Mouse (Mus musculus) midbrain, embryonic 13.5 days (tissue): Measurements from ENCODE around the gene Gm266. TPM values are rescaled to one million over a fixed set of nuclear protein-coding genes. Genes with fewer than 3 reads are reported as not detected.

Experiments used
- ATAC-seq: fragments of 200-750 bp; cut with Nextera tagmentation; 2 replicates; pipeline ENCODE4 v1.8.0; 2017; ENCODE audit warnings: mild to moderate bottlenecking, moderate TSS enrichment, moderate library complexity
- H3K27ac ChIP-seq: fragments of 300-500 bp; sonication (generic); 2 replicates; pipeline ENCODE4 v1.5.1; 2015; ENCODE audit warnings: inconsistent platforms, mild to moderate bottlenecking, moderate library complexity
- H3K27me3 ChIP-seq: fragments of 300-500 bp; sonication (generic); 2 replicates; pipeline ENCODE4 v1.6.1; 2015; ENCODE audit warnings: mild to moderate bottlenecking, inconsistent platforms
- H3K36me3 ChIP-seq: fragments of 300-500 bp; sonication (generic); 2 replicates; pipeline ENCODE4 v1.6.1; 2015; ENCODE audit warnings: mild to moderate bottlenecking, inconsistent platforms
- H3K4me1 ChIP-seq: fragments of 300-500 bp; sonication (generic); replicated peaks from 2 replicates; pipeline ENCODE4 v1.6.1; 2015; ENCODE audit warnings: inconsistent platforms
- H3K4me2 ChIP-seq: fragments of 300-500 bp; sonication (generic); replicated peaks from 2 replicates; pipeline ENCODE4 v1.6.1; 2015; ENCODE audit warnings: moderate library complexity, mild to moderate bottlenecking, inconsistent platforms
- H3K4me3 ChIP-seq: fragments of 300-500 bp; sonication (generic); replicated peaks from 2 replicates; pipeline ENCODE4 v1.5.1; 2015; ENCODE audit warnings: mild to moderate bottlenecking, inconsistent platforms
- H3K9ac ChIP-seq: fragments of 300-500 bp; sonication (generic); replicated peaks from 2 replicates; pipeline ENCODE4 v1.6.1; 2015; ENCODE audit warnings: mild to moderate bottlenecking, inconsistent platforms
- H3K9me3 ChIP-seq: fragments of 300-500 bp; sonication (generic); 2 replicates; pipeline ENCODE4 v1.6.1; 2016; ENCODE audit warnings: mild to moderate bottlenecking, inconsistent platforms
- WGBS: fragments of 180-500 bp; shearing (Covaris S2); methylation state at CpG from one replicate; pipeline ENCODE4 v1.1.7; 2015; 5-methylcytosine and 5-hydroxymethylcytosine counted together
- polyA plus RNA-seq: library from polyadenylated mRNA; unstranded; fragments of >200 nt; fragmentation: Nextera tagmentation; extraction: Ambion mirVana; gene quantifications from 2 replicates; pipeline ENCODE4 v1.2.1, GENCODE M21; 2015

Gene Gm266
- 0.81 and 0.98 TPM in 2 replicates for polyA plus RNA-seq

GRCm38 (mm10) chr12:111485652-111486306 is at the start of gene Gm266:
Gene Gm266, minus strand, starts transcription at chr12:111485823.
- H3K27ac ChIP-seq = no peak within 1 kb of the TSS
- WGBS = under 1% methylated on average over 44 of the region's 58 CpGs
- no peaks in the 10 kb centered on the region for H3K9me3 ChIP-seq
- H3K4me1 ChIP-seq = peaks cover 27% of the 10 kb centered on the region
- peaks cover 69% of the 10 kb centered on the region for H3K27me3 ChIP-seq
- H3K4me2 ChIP-seq = peak within 1 kb of the TSS; percentile 57
- H3K4me3 ChIP-seq = peak within 1 kb of the TSS; percentile 37
- peak within 1 kb of the TSS; percentile 30 for H3K9ac ChIP-seq
- ATAC-seq = peak; percentile 79
- H3K36me3 ChIP-seq = no peaks in the 10 kb centered on the region

DNA sequence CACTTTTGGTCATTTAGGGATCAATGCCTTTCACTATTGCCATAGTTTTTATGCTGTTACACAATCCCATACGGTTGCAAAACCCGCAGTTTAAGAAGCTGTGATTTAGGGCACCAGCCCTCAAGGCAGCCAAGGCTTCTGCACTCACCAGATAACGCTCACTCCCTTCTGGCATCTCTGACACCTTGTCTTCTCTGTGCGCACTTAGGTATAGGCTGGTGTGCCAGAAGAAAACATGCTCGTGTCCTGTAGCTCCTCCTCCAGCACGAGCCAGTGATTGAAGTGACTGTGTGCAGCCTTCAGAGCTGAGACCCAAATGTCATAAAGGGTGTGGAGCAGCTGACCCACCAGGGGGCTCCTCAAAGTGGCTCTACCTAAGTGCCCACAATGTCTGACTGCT is 49.7 kb upstream of the Gm266 start:
- 70% methylated on average over 6 of the region's 6 CpGs for WGBS
- no peaks in the 10 kb centered on the region for H3K9me3 ChIP-seq
- ATAC-seq = no peak

GRCm38 (mm10) chr12:111533096-111533794 is 47.6 kb upstream of the Gm266 start:
- 70% methylated on average over 11 of the region's 11 CpGs for WGBS
- Histone ChIP-seq H3K9ac (no peak overlapping the region), H3K27ac (no peak overlapping the region), H3K27me3 (no peaks in the 10 kb centered on the region), H3K9me3 (no peaks in the 10 kb centered on the region), H3K4me1 (peaks cover 11% of the 10 kb centered on the region), H3K4me2 (no peak overlapping the region), H3K4me3 (no peak overlapping the region), H3K36me3 (no peaks in the 10 kb centered on the region)
- no peak for ATAC-seq

More for the DNA sequence above, 49.7 kb upstream of the Gm266 start:
- Histone ChIP-seq H3K27ac (no peak overlapping the region), H3K4me3 (no peak overlapping the region), H3K36me3 (peaks cover 10% of the 10 kb centered on the region), H3K9ac (no peak overlapping the region), H3K4me2 (no peak overlapping the region), H3K27me3 (no peaks in the 10 kb centered on the region), H3K4me1 (peaks cover 24% of the 10 kb centered on the region)

GRCm38 (mm10) chr12:111529192-111529591 is 43.6 kb upstream of the Gm266 start:
- 15% methylated on average over 8 of the region's 8 CpGs for WGBS
- no peaks in the 10 kb centered on the region for H3K27me3 ChIP-seq

GRCm38 (mm10) chr12:111527643-111528281 is 42.1 kb upstream of the Gm266 start:
- Histone ChIP-seq H3K4me3 (no peak overlapping the region), H3K4me2 (no peak overlapping the region), H3K9me3 (no peaks in the 10 kb centered on the region), H3K27me3 (no peaks in the 10 kb centered on the region), H3K27ac (no peak overlapping the region), H3K4me1 (no peaks in the 10 kb centered on the region), H3K36me3 (no peaks in the 10 kb centered on the region), H3K9ac (no peak overlapping the region)
- ATAC-seq = no peak
- 64% methylated on average over 8 of the region's 8 CpGs for WGBS

More at GRCm38 (mm10) chr12:111529192-111529591, 43.6 kb upstream of the Gm266 start:
- ATAC-seq = no peak
- Histone ChIP-seq H3K4me1 (no peaks in the 10 kb centered on the region), H3K9ac (no peak overlapping the region), H3K27ac (no peak overlapping the region), H3K4me2 (no peak overlapping the region), H3K9me3 (no peaks in the 10 kb centered on the region), H3K36me3 (no peaks in the 10 kb centered on the region), H3K4me3 (no peak overlapping the region)

DNA sequence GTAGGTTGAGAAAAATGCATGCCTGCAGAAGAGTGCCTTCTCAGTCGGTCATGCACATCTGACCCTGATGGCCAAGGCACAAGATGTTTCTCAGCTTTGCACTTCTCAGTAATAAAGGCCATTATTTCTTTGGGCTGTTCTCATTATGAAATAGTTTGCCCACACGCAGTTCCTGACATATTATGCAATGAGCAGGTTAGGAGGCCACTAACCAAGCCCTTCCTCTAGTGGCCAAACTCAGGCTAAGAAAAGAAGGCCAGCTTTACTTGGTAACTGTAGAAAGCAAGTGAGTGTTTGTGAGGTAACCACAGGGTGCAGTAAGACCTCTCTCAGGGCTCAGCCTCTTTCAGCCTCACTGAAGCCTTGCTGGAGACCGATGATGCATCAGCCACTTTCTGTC is 39.3 kb upstream of the Gm266 start:
- ATAC-seq = no peak
- Histone ChIP-seq H3K27me3 (no peaks in the 10 kb centered on the region), H3K4me1 (no peaks in the 10 kb centered on the region), H3K27ac (no peak overlapping the region), H3K9ac (no peak overlapping the region), H3K36me3 (no peaks in the 10 kb centered on the region), H3K4me3 (no peak overlapping the region), H3K9me3 (peaks cover 6% of the 10 kb centered on the region), H3K4me2 (no peak overlapping the region)
- 95% methylated on average over 3 of the region's 3 CpGs for WGBS

- Histone ChIP-seq H3K27me3 (no peaks in the 10 kb centered on the region), H3K27ac (no peak overlapping the region), H3K9ac (no peak overlapping the region), H3K9me3 (peaks cover 6% of the 10 kb centered on the region), H3K4me2 (no peak overlapping the region), H3K4me3 (no peak overlapping the region), H3K4me1 (no peaks in the 10 kb centered on the region), H3K36me3 (no peaks in the 10 kb centered on the region)
- no peak for ATAC-seq
- 74% methylated on average over 1 of the region's 1 CpGs for WGBS
Measured at GRCm38 (mm10) chr12:111524469-111524868, 38.8 kb upstream of the Gm266 start.

DNA sequence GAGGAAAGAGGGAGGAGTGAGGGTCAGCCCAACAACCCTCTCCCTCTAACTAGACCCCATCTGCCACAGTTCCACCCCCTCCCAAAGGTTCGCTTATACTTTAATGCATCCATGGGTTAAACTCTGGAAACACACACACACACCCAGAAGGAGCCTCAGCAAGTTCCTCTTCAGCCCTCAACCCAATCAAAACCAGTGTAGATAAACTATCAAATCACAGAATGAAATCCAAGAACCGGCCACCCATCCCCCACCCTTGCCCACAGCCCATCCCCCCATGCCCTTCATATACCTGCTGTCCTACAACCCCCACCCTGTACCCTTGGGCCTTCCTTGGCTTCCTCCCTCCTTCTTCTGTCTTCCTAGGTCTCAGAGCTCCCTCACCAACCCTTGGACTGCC is 35.4 kb upstream of the Gm266 start:
- peaks cover 6% of the 10 kb centered on the region for H3K9me3 ChIP-seq
- ATAC-seq = no peak
- WGBS = 100% methylated on average over 2 of the region's 2 CpGs

DNA sequence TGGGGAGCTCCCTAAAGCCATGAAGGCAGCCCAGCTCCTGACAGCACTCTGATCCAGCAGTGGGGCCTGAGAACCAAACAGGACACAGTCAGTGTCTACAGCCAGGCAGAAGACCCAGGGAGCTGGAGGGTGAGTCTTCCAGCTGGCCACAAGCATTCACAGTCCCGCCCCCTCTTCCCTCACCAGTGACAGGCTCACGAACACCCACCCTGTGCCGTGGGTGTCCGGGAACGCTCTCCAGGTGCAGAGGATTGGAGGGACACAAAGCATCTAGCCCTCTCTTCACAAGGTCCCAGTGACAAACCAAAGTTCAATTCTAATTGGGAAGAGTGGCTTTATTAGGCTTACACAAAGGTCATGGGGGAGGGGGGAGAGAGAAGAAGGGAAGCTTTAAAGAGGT is 34.2 kb upstream of the Gm266 start:
- Histone ChIP-seq H3K4me1 (no peaks in the 10 kb centered on the region), H3K27ac (no peak overlapping the region), H3K9ac (no peak overlapping the region), H3K36me3 (no peaks in the 10 kb centered on the region), H3K9me3 (peaks cover 6% of the 10 kb centered on the region), H3K4me2 (no peak overlapping the region), H3K27me3 (no peaks in the 10 kb centered on the region), H3K4me3 (no peak overlapping the region)
- no peak for ATAC-seq
- 82% methylated on average over 5 of the region's 5 CpGs for WGBS

More for the DNA sequence above, 35.4 kb upstream of the Gm266 start:
- Histone ChIP-seq H3K9ac (no peak overlapping the region), H3K4me2 (no peak overlapping the region), H3K27me3 (no peaks in the 10 kb centered on the region), H3K27ac (no peak overlapping the region), H3K4me1 (no peaks in the 10 kb centered on the region), H3K4me3 (no peak overlapping the region), H3K36me3 (no peaks in the 10 kb centered on the region)

GRCm38 (mm10) chr12:111518391-111518790 is 32.8 kb upstream of the Gm266 start:
- WGBS = 95% methylated on average over 9 of the region's 9 CpGs
- no peak overlapping the region for H3K4me2 ChIP-seq
- H3K9me3 ChIP-seq = peaks cover 6% of the 10 kb centered on the region
- no peaks in the 10 kb centered on the region for H3K27me3 ChIP-seq
- no peaks in the 10 kb centered on the region for H3K36me3 ChIP-seq
- H3K27ac ChIP-seq = no peak overlapping the region
- H3K9ac ChIP-seq = no peak overlapping the region
- H3K4me1 ChIP-seq = no peaks in the 10 kb centered on the region
- no peak for ATAC-seq
- no peak overlapping the region for H3K4me3 ChIP-seq

DNA sequence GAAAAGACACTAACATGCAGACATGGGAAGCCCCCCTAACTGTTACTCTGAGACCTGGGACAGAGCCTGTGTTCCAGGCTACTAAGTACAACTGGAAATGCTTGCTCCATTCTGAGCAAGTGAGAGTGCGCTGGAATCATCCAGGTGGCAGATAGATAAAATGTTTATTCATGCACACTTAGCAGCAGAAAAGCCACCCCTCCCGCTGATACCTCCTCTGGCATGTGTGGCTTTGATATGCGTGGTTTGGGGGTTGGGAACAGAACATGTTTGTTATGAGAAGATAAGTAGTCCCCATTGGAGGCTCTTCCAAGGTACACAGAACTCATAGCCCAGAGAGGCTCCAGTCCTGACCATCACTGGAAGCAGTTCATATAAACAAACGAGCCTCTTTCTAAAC is 32.3 kb upstream of the Gm266 start:
- no peaks in the 10 kb centered on the region for H3K27me3 ChIP-seq
- H3K9ac ChIP-seq = no peak overlapping the region
- H3K27ac ChIP-seq = no peak overlapping the region
- no peaks in the 10 kb centered on the region for H3K4me1 ChIP-seq
- H3K4me2 ChIP-seq = no peak overlapping the region
- H3K9me3 ChIP-seq = peaks cover 6% of the 10 kb centered on the region
- no peak overlapping the region for H3K4me3 ChIP-seq
- no peaks in the 10 kb centered on the region for H3K36me3 ChIP-seq
- no peak for ATAC-seq
- 70% methylated on average over 4 of the region's 4 CpGs for WGBS

- no peaks in the 10 kb centered on the region for H3K36me3 ChIP-seq
- H3K9me3 ChIP-seq = peaks cover under 1% of the 10 kb centered on the region; the same call in 1 of the 2 replicates
- H3K4me1 ChIP-seq = no peaks in the 10 kb centered on the region
- 93% methylated on average over 6 of the region's 6 CpGs for WGBS
- no peak overlapping the region for H3K27ac ChIP-seq
- no peaks in the 10 kb centered on the region for H3K27me3 ChIP-seq
- ATAC-seq = no peak
- H3K4me3 ChIP-seq = no peak overlapping the region
- H3K4me2 ChIP-seq = no peak overlapping the region
- no peak overlapping the region for H3K9ac ChIP-seq
Measured at GRCm38 (mm10) chr12:111516826-111517225, 31.2 kb upstream of the Gm266 start.
